In the genomic region with DNA sequence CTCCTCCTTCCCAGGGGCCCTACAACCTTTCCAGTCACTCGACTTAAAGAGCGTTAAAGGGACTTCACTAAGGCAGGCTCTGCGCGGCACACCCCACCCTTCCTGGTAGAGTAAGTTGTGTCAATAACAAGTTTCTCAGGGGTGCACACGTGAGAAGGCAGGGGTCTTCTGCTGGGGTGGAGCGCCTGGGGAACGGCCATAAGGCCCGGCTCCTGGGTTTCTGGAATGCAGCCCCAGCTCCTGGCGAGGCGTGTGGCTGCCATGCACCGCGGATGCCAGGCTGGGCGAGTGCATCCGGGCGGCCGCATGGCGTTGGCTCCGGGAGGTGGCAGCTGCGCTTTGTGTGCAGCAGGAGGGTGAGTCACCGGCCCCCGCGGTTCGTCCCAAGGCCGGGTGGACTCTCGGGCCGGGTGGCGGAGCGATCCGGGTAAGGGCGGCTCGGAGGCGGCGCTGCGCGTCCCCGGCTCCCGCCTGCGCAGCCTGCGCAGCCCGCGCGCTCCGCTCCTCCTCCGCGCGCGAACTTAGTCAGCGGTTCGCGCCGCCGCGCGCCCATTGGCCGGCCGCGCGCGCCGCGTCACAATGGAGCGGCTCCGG, we compare ENCODE assay signal across 8 mouse cellular contexts. TPM values are rescaled to one million over a fixed set of nuclear protein-coding genes. Genes with fewer than 3 reads are reported as not detected.
DNase-seq lines count a peak whose midpoint lies in the region; ATAC-seq lines count a peak whose summit lies in the region.

A gene (plus strand): TSS at position 578 of the 594 bp plus-strand sequence.

- peak within 1 kb of the TSS; percentile 90 for H3K4me3 ChIP-seq in hindbrain, embryonic 10.5 days
- peak within 1 kb of the TSS; percentile 81 for H3K4me3 ChIP-seq in lung, embryonic 16.5 days (ENCODE audit: low read length)

- DNase-seq in Muller cell, postnatal 12 days (ENCODE audit: inconsistent ontology term): peak; percentile 98
- peak; percentile 89 for DNase-seq in cerebellum, adult 9-11 months
- peak; percentile 46 to 83 for DNase-seq in frontal cortex, adult 2 months (ENCODE audit: extremely low spot score in 1 of 2, low spot score in 1 of 2)
- peak; percentile 83 for DNase-seq in hindbrain, embryonic 10.5 days (ENCODE audit: low spot score)
- DNase-seq in layer of hippocampus, adult 9-11 months: peak; percentile 89
- DNase-seq in ovary, adult 18-20 months (ENCODE audit: low spot score): peak; percentile 89
- peak; percentile 90 for DNase-seq in thymus, postnatal 0 days (ENCODE audit: low spot score)

- H3K9me3 ChIP-seq in hindbrain, embryonic 10.5 days: peaks cover 12% of the 10 kb centered on the region; the same call in 1 of the 2 replicates
- no peaks in the 10 kb centered on the region for H3K9me3 ChIP-seq in lung, embryonic 16.5 days (ENCODE audit: control insufficient read depth, low read length)

- 0 out of 2 replicates have a peak, but pooled peaks cover 5% of the 10 kb centered on the region for H3K27me3 ChIP-seq in hindbrain, embryonic 10.5 days (ENCODE audit: insufficient read depth, poor library complexity, severe bottlenecking)
- H3K27me3 ChIP-seq in lung, embryonic 16.5 days (ENCODE audit: control insufficient read depth, insufficient read depth, low read depth, low read length): no peaks in the 10 kb centered on the region

- peak within 1 kb of the TSS; percentile 97 for H3K27ac ChIP-seq in hindbrain, embryonic 10.5 days
- peak within 1 kb of the TSS; percentile 88 for H3K27ac ChIP-seq in lung, embryonic 16.5 days (ENCODE audit: low read length)

- peak within 1 kb of the TSS; percentile 93 for H3K9ac ChIP-seq in lung, embryonic 16.5 days (ENCODE audit: low read length)

- 1% methylated on average over 63 of the region's 63 CpGs for WGBS in hindbrain, embryonic 10.5 days
- WGBS in lung, embryonic 16.5 days: under 1% methylated on average over 37 of the region's 63 CpGs

- peak within 1 kb of the TSS; percentile 98 for H3K4me2 ChIP-seq in lung, embryonic 16.5 days (ENCODE audit: low read depth, low read length)

- peaks cover 17% of the 10 kb centered on the region for H3K4me1 ChIP-seq in hindbrain, embryonic 10.5 days (replicated peaks)
- no peaks in the 10 kb centered on the region; the same call in 1 of the 2 replicates for H3K4me1 ChIP-seq in lung, embryonic 16.5 days (replicated peaks; ENCODE audit: control insufficient read depth, insufficient read depth, low read length)

- H3K36me3 ChIP-seq in hindbrain, embryonic 10.5 days: peaks cover 16% of the 10 kb centered on the region
- no peaks in the 10 kb centered on the region for H3K36me3 ChIP-seq in lung, embryonic 16.5 days (ENCODE audit: control insufficient read depth, insufficient read depth, low read length)

- peak; percentile 96 for ATAC-seq in lung, embryonic 16.5 days (ENCODE audit: low read depth)

RNA-seq across cellular contexts. Expression of the gene that starts here (rescaled TPM):
- 39.9 and 41.7 TPM in 2 replicates for polyA plus RNA-seq in frontal cortex, adult 2 months (2012; rRNA removed)
- 7.3 and 7.5 TPM in 2 replicates for polyA plus RNA-seq in hindbrain, embryonic 10.5 days (2016; fragmentation: Nextera tagmentation; extraction: Ambion mirVana)
- polyA plus RNA-seq in lung, embryonic 16.5 days (2015; fragmentation: Nextera tagmentation; extraction: Ambion mirVana): 5.2 and 5.6 TPM in 2 replicates
- polyA plus RNA-seq in thymus, postnatal 0 days (2015; fragmentation: Nextera tagmentation; extraction: Ambion mirVana): 8.9 and 9.5 TPM in 2 replicates

Comparison
In these comparisons a context has a peak if more than half of its experiments do, and no peak if none do; other contexts are left out.
1. Peak in every context shown above with its lines: DNase-seq, ATAC-seq, H3K4me3 ChIP-seq and H3K27ac ChIP-seq.